Mouse (Mus musculus): ENCODE results near the gene Olfr38. TPM values are rescaled to one million over a fixed set of nuclear protein-coding genes. Genes with fewer than 3 reads are reported as not detected.

Gene Olfr38
- total RNA-seq, 2 experiments from 2014 or later: not detected

DNA sequence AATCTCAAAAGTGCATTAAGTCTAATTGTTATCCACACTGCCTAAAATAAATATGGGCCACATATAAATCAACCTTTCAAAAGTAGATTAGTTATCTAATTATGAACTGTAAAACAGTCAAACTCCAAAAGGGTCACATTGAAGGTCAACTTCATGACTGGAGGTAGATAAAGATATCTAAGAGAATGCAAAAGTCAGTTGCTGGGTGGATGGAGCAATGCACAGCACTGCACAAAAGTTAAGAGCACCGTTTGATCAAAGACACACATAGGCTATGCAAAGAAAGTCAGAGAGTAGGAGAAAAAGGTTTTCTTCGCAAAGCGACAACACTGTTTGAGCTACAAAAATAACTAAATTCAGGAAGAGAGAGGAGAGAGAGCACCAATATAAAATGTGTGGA lies 38.8 kb downstream of the Olfr38 start:
- DNase-seq (ENCODE audit: extremely low spot score in 1 of 2, low spot score in 2 of 2): no peak
- H3K4me3 ChIP-seq: no peak overlapping the region
- intact Hi-C loops (cut with DNase I): no loop called here
- no peak for TF ChIP-seq CTCF (IDR thresholded peaks at IDR 0.05)
- H3K27ac ChIP-seq: no peak overlapping the region

DNA sequence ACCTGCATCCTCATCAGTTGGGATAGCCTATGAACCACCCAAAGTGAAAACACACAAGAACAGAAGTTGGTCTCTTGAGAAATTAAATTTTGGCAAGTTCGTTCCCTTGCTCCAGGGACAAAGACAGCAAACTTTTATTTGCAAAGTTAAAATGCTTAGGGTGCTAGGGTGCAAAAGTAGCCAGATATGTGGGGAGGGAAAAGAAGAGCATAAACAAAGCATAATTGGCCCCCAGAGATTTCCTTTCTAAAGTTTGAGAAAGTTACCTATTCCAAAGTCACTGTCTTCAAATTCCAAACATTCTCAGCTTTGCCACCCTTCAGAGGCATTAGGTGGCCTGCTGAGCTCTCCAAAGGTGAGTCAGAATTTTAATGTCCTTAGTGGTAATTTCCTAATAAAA lies 55.4 kb downstream of the Olfr38 start, which contains the start of gene Olfr450:
Gene Olfr450 (plus strand): TSS at position 301 of the 400 bp plus-strand sequence.
- TF ChIP-seq CTCF (IDR thresholded peaks at IDR 0.05): no peak
- no peak for DNase-seq (ENCODE audit: extremely low spot score in 1 of 2, low spot score in 2 of 2)
- intact Hi-C loops (cut with DNase I): no loop called here
- no peak within 1 kb of the TSS for H3K27ac ChIP-seq
- no peak within 1 kb of the TSS for H3K4me3 ChIP-seq

Other genes with a start within 250 kb of the Olfr38 start
- gene Olfr455, start 208.8 kb upstream of the Olfr38 start, total RNA-seq (2021): not detected
- gene Tcaf3, start 158.7 kb upstream of the Olfr38 start, total RNA-seq (2021): not detected
- gene Tcaf2, start 111.2 kb upstream of the Olfr38 start, total RNA-seq (2021): under 1 TPM; 0.68 to 0.84 TPM
- gene Tcaf1, start 46.3 kb upstream of the Olfr38 start, total RNA-seq (2021): 100 to 1,000 TPM; 231 to 242 TPM
- gene Olfr453, start 17.0 kb upstream of the Olfr38 start, total RNA-seq (2021): not detected
- gene Olfr452, start 28.7 kb downstream of the Olfr38 start, total RNA-seq (2021): not detected
- gene Olfr450, start 55.5 kb downstream of the Olfr38 start, total RNA-seq (2021): not detected
- not detected for gene Olfr449, start 78.0 kb downstream of the Olfr38 start, total RNA-seq (2021)
- not detected for gene Olfr448, start 134.0 kb downstream of the Olfr38 start, total RNA-seq (2021)
- gene Olfr447, start 152.5 kb downstream of the Olfr38 start, total RNA-seq (2021): not detected
- not detected for gene Olfr446, start 165.0 kb downstream of the Olfr38 start, total RNA-seq (2021)
- not detected for gene Olfr444, start 192.7 kb downstream of the Olfr38 start, total RNA-seq (2021)